Mouse (Mus musculus): Measurements from ENCODE around the gene Svop.

DNA sequence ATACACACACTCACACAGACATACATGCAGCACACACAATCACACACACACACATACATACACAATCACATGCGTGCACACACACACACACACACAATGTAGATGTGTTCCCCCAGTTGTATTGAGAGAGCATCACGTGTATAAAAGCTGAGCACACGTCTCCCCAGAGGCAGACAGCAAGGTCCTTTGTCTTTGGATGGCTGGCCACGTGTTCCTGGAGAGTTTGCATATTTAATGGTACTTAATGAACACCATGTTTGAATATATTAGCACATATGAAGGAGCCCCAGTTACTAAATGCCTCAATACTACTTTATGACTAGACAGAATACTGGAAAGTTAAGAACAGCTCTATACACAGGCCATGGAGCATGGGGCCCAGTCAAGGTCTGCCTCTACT, 27.4 kb downstream of the Svop start:
- TF ChIP-seq CTCF (IDR thresholded peaks at IDR 0.05; ENCODE audit: low read depth) (no peak), EP300 (optimal IDR thresholded peaks at IDR 0.05) (no peak)
